Mouse (Mus musculus): ENCODE results near the gene Mat1a. TPM values are rescaled to one million over a fixed set of nuclear protein-coding genes. Genes with fewer than 3 reads are reported as not detected.
A peak's percentile ranks its signal among the peaks of the same experiment; 100 is the strongest.

Gene Mat1a
- polyA plus RNA-seq, 1 experiment, result 0.69 TPM

- no peaks in the 10 kb centered on the region for H3K27me3 ChIP-seq (ENCODE audit: control insufficient read depth, insufficient read depth, low read length)
- H3K4me1 ChIP-seq (ENCODE audit: control insufficient read depth, insufficient read depth, insufficient read length), result no peaks in the 10 kb centered on the region
- TF ChIP-seq CTCF (IDR thresholded peaks at IDR 0.05; ENCODE audit: extremely low read depth, insufficient read depth, insufficient read length, insufficient replicate concordance) (no peak), POLR2A (IDR thresholded peaks at IDR 0.05; ENCODE audit: low read depth, low read length) (no peak)
- H3K27ac ChIP-seq (ENCODE audit: insufficient read depth, low read length), result no peak overlapping the region
- no peaks in the 10 kb centered on the region for H3K36me3 ChIP-seq (ENCODE audit: control insufficient read depth, insufficient read depth, low read length)
- 44% methylated on average over 2 of the region's 2 CpGs for WGBS
- DNase-seq (ENCODE audit: low read depth in 1 of 2, low spot score in 2 of 2), result no peak
- no peak overlapping the region for H3K4me3 ChIP-seq (ENCODE audit: extremely low read depth, insufficient read depth, insufficient read length)
These were observed 22.4 kb upstream of the Mat1a start for GRCm38 (mm10) chr14:41082408-41082807.

DNA sequence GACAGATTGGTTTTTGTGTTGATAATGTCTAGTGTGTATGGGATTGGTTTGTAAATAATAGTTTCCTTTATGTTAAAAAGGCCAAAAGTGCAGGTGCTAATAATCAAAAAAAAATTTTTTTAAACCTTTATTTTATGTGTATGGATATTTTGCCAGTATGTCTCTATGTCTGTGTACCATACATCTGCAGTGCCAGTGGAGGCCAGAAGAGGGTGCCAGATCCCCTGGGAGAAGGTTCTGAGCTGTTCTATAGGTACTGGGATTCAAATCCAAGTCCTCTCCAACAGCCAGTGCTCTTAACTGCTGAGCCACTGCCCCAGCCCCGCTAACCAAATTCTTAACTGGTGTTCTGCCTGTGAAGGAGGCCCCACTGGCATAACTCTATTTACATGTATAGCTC lies 17.3 kb upstream of the Mat1a start:
- whole genome bisulfite sequencing, result 84% methylated on average over 1 of the region's 1 CpGs
- Histone ChIP-seq H3K4me3 (ENCODE audit: extremely low read depth, insufficient read depth, insufficient read length) (no peak overlapping the region), H3K27me3 (ENCODE audit: control insufficient read depth, insufficient read depth, low read length) (no peaks in the 10 kb centered on the region), H3K27ac (ENCODE audit: insufficient read depth, low read length) (no peak overlapping the region), H3K4me1 (ENCODE audit: control insufficient read depth, insufficient read depth, insufficient read length) (no peaks in the 10 kb centered on the region), H3K36me3 (ENCODE audit: control insufficient read depth, insufficient read depth, low read length) (no peaks in the 10 kb centered on the region)
- DNase-seq (ENCODE audit: low read depth in 1 of 2, low spot score in 2 of 2), result peak in 1 of 2 experiments; percentile 8
- TF ChIP-seq CTCF (IDR thresholded peaks at IDR 0.05; ENCODE audit: extremely low read depth, insufficient read depth, insufficient read length, insufficient replicate concordance), result no peak
- no peak for TF ChIP-seq POLR2A (IDR thresholded peaks at IDR 0.05; ENCODE audit: low read depth, low read length)

- no peaks in the 10 kb centered on the region for H3K36me3 ChIP-seq (ENCODE audit: control insufficient read depth, insufficient read depth, low read length)
- TF ChIP-seq CTCF (IDR thresholded peaks at IDR 0.05; ENCODE audit: extremely low read depth, insufficient read depth, insufficient read length, insufficient replicate concordance) (no peak), POLR2A (IDR thresholded peaks at IDR 0.05; ENCODE audit: low read depth, low read length) (no peak)
- no peaks in the 10 kb centered on the region for H3K4me1 ChIP-seq (ENCODE audit: control insufficient read depth, insufficient read depth, insufficient read length)
- H3K27me3 ChIP-seq (ENCODE audit: control insufficient read depth, insufficient read depth, low read length), result no peaks in the 10 kb centered on the region
- WGBS, result 56% methylated on average over 8 of the region's 8 CpGs
- no peak overlapping the region for H3K4me3 ChIP-seq (ENCODE audit: extremely low read depth, insufficient read depth, insufficient read length)
- no peak overlapping the region for H3K27ac ChIP-seq (ENCODE audit: insufficient read depth, low read length)
- peak in 1 of 2 experiments; percentile 4 for DNase-seq (ENCODE audit: low read depth in 1 of 2, low spot score in 2 of 2)
These were observed 14.1 kb upstream of the Mat1a start for GRCm38 (mm10) chr14:41090777-41091176.

- no peak for TF ChIP-seq POLR2A (IDR thresholded peaks at IDR 0.05; ENCODE audit: low read depth, low read length)
- TF ChIP-seq CTCF (IDR thresholded peaks at IDR 0.05; ENCODE audit: extremely low read depth, insufficient read depth, insufficient read length, insufficient replicate concordance), result no peak
- Histone ChIP-seq H3K27ac (ENCODE audit: insufficient read depth, low read length) (no peak overlapping the region), H3K27me3 (ENCODE audit: control insufficient read depth, insufficient read depth, low read length) (no peaks in the 10 kb centered on the region), H3K4me1 (ENCODE audit: control insufficient read depth, insufficient read depth, insufficient read length) (no peaks in the 10 kb centered on the region), H3K4me3 (ENCODE audit: extremely low read depth, insufficient read depth, insufficient read length) (no peak overlapping the region), H3K36me3 (ENCODE audit: control insufficient read depth, insufficient read depth, low read length) (no peaks in the 10 kb centered on the region)
- WGBS, result 46% methylated on average over 1 of the region's 1 CpGs
- no peak for DNase-seq (ENCODE audit: low read depth in 1 of 2, low spot score in 2 of 2)
These were observed 10.7 kb upstream of the Mat1a start for GRCm38 (mm10) chr14:41094114-41094513.

- Histone ChIP-seq H3K4me3 (ENCODE audit: extremely low read depth, insufficient read depth, insufficient read length) (no peak overlapping the region), H3K27ac (ENCODE audit: insufficient read depth, low read length) (no peak overlapping the region), H3K27me3 (ENCODE audit: control insufficient read depth, insufficient read depth, low read length) (no peaks in the 10 kb centered on the region), H3K36me3 (ENCODE audit: control insufficient read depth, insufficient read depth, low read length) (no peaks in the 10 kb centered on the region), H3K4me1 (ENCODE audit: control insufficient read depth, insufficient read depth, insufficient read length) (no peaks in the 10 kb centered on the region)
- TF ChIP-seq POLR2A (IDR thresholded peaks at IDR 0.05; ENCODE audit: low read depth, low read length) (no peak), CTCF (IDR thresholded peaks at IDR 0.05; ENCODE audit: extremely low read depth, insufficient read depth, insufficient read length, insufficient replicate concordance) (no peak)
- DNase-seq (ENCODE audit: low read depth in 1 of 2, low spot score in 2 of 2), result no peak
- WGBS, result 87% methylated on average over 3 of the region's 3 CpGs
These were observed 8.5 kb upstream of the Mat1a start for GRCm38 (mm10) chr14:41096296-41096860.

DNA sequence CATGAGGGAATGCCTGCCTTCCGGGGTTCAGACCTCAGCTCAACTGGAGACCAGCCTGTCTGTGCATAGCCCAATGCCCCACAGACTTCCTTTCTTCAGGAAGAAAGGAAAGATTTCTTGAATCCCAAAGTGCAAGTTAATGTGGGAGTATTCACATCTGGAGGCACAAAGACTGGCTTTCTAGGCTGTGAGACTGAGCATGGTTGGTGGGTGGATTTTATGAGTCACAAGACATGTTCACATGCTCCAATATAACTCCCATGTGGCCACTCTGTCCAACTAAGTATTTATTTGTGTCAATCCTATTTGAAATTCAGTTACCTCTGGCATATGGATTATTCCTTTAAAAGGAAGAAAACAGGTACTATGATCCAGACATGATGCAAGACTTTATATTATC lies 6.1 kb upstream of the Mat1a start:
- Histone ChIP-seq H3K27me3 (ENCODE audit: control insufficient read depth, insufficient read depth, low read length) (no peaks in the 10 kb centered on the region), H3K4me1 (ENCODE audit: control insufficient read depth, insufficient read depth, insufficient read length) (no peaks in the 10 kb centered on the region), H3K36me3 (ENCODE audit: control insufficient read depth, insufficient read depth, low read length) (no peaks in the 10 kb centered on the region), H3K27ac (ENCODE audit: insufficient read depth, low read length) (no peak overlapping the region), H3K4me3 (ENCODE audit: extremely low read depth, insufficient read depth, insufficient read length) (no peak overlapping the region)
- DNase-seq (ENCODE audit: low read depth in 1 of 2, low spot score in 2 of 2), result no peak
- 93% methylated on average over 1 of the region's 1 CpGs for WGBS
- TF ChIP-seq CTCF (IDR thresholded peaks at IDR 0.05; ENCODE audit: extremely low read depth, insufficient read depth, insufficient read length, insufficient replicate concordance) (no peak), POLR2A (IDR thresholded peaks at IDR 0.05; ENCODE audit: low read depth, low read length) (no peak)

DNA sequence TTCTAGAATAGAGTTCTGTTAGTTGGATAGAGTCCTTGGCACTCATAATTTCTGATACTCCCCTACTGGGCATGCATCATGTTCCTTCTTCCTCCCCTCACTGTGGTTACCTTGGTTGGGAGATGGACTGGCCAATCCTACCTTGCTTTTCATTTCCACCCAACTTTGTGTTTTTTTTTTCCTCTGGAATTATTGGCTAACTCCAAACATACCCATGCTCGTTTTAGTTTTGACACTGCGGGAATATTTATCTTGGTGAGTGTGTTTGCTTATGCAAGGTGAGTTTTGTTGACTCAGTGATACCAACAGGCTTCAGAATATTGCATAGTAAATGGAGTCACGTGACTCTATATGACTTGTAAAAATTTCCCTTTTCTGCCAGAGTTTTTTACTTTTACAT lies 4.1 kb upstream of the Mat1a start:
- no peak overlapping the region for H3K27ac ChIP-seq (ENCODE audit: insufficient read depth, low read length)
- no peaks in the 10 kb centered on the region for H3K27me3 ChIP-seq (ENCODE audit: control insufficient read depth, insufficient read depth, low read length)
- WGBS, result 84% methylated on average over 3 of the region's 3 CpGs

More for the DNA sequence above, 4.1 kb upstream of the Mat1a start:
- TF ChIP-seq POLR2A (IDR thresholded peaks at IDR 0.05; ENCODE audit: low read depth, low read length) (no peak), CTCF (IDR thresholded peaks at IDR 0.05; ENCODE audit: extremely low read depth, insufficient read depth, insufficient read length, insufficient replicate concordance) (no peak)
- H3K4me3 ChIP-seq (ENCODE audit: extremely low read depth, insufficient read depth, insufficient read length), result no peak overlapping the region
- H3K36me3 ChIP-seq (ENCODE audit: control insufficient read depth, insufficient read depth, low read length), result no peaks in the 10 kb centered on the region
- no peaks in the 10 kb centered on the region for H3K4me1 ChIP-seq (ENCODE audit: control insufficient read depth, insufficient read depth, insufficient read length)
- DNase-seq (ENCODE audit: low read depth in 1 of 2, low spot score in 2 of 2), result no peak

Data from spleen, adult 2 months (tissue).